Mouse (Mus musculus) heart, postnatal 10 days (tissue): ENCODE results near the gene Rnaseh2b. TPM values are rescaled to one million over a fixed set of nuclear protein-coding genes. Genes with fewer than 3 reads are reported as not detected.

ENCODE experiments used
- DNase-seq, 2 experiments: peaks; one replicate each; pipeline ENCODE4 v3.0.0; 2021
- intact Hi-C: fragments of 180-260 bp; cut with DNase I; formaldehyde crosslinking; loops from one replicate; pipeline ENCODE4 v1.15.1; 2025
- total RNA-seq, 2 experiments: library from RNA; stranded (reverse); gene quantifications; 2 replicates each; pipeline ENCODE4 v1.2.3; 2021

Rnaseh2b gene
- total RNA-seq, 2 experiments from 2014 or later, result 21.1 to 26.8 TPM

GRCm38 (mm10) chr14:62309026-62309425 is 16.6 kb downstream of the Rnaseh2b start:
- no peak for DNase-seq
- intact Hi-C loops, result no loop called here

DNA sequence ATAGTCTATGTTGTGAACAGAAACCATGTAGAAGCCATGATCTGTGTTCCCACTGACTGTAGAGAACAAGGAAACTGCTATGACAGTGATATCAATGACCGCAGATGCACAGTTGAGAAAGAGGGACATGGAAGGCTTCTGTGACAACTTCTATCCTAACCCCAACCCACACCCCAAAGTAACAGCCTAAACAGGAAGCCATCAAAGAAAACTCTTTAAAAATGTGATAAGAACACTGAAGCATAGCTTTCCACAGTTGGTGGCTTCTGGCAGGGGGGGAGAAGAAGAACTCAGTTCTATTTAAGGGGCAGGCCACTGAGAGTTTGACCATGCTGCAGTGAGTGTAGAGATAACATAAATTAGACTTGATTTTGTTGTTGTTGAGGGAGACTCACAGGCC is 19.3 kb downstream of the Rnaseh2b start:
- DNase-seq, result no peak

DNA sequence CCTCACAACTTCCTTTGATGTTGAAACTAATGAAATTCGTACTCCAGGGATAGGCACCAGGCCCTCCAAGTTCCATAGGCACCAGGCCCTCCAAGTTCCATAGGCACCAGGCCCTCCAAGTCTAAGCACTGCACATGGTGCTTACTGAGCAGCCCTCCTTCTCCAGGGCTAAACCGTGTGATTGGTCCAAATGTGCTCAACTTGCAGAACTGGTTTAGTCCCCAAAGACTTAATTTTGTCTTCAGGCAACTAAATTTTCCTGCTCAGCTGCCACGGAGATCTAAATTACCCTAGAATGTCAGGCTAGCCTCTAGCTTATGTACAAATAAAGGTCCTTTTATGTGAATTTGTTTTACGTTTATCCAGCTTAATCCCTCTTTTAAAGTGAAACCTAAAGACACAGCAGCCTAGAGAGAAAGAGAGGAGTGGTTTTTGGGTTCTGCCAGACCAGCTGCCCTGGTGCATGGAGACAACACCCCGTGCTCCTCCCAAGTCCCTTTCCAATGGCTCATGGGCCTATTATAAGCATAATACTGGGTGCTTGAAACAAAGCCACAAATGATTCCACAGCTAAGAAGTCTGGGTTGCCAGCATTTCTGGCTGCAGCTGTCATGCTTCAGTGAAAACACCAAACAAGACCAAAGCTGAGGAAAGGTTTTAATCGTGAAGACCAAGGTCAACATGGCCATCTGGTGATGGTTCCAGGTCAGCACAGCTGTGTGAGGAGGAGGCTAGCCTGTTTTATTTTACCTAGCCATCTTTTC is 30.4 kb downstream of the Rnaseh2b start:
- peak; percentile 35 to 49 for DNase-seq
- intact Hi-C loops, result no loop called here

More for the DNA sequence above, 19.3 kb downstream of the Rnaseh2b start:
- intact Hi-C loops, result no loop called here

- intact Hi-C loops, result no loop called here
- DNase-seq, result no peak
Measured at GRCm38 (mm10) chr14:62323457-62323856, 31.1 kb downstream of the Rnaseh2b start.

GRCm38 (mm10) chr14:62324943-62325342 is 32.6 kb downstream of the Rnaseh2b start:
- no peak for DNase-seq
- intact Hi-C loops, result no loop called here

GRCm38 (mm10) chr14:62326026-62326425 is 33.6 kb downstream of the Rnaseh2b start:
- no peak for DNase-seq
- intact Hi-C loops, result no loop called here

DNA sequence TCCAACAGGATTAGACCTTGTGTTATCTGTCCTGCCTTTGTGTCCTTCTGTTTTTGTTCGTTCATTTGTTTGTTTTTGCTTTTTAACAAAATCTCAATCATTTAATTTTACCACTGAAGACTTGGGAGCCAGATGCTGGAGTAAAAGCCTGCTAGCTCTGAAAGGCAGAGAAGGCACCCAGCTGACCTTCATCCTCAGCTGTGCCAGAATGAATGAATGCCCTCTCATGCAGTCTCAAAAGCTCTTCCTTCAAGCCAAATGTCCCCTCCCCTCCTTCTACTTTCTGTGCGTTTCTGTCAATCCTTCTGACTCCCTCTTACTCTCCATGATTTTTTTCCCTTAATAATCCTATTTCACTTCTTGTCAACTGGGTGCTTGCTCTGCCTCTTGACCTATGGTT is 34.8 kb downstream of the Rnaseh2b start:
- no peak for DNase-seq
- intact Hi-C loops, result no loop called here

DNA sequence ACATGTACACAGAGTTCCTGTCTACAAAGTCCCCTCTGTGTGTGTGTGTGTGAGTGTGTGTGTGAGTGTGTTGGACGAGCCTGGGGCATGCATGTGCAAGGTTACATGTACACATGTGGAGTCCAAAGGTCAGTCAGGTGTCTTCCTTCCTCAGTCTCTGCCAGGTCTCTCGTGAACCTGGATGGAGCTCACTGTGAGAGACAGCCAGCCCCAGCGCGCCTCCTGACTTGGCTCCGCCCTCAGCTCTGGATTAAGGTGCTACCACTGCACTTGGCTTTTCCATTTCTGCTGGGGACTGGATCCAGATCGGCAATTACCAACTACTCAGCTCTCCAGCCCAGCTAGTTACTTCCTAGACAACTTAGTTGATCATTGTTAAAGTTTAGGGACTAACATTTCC is 36.2 kb downstream of the Rnaseh2b start:
- intact Hi-C loops, result no loop called here
- no peak for DNase-seq

GRCm38 (mm10) chr14:62329631-62330030 is 37.2 kb downstream of the Rnaseh2b start:
- DNase-seq, result no peak
- intact Hi-C loops, result loop anchor here (5.0 kb wide), 1 partner anchor 77 kb away; no protein-coding TSS in a partner anchor

DNA sequence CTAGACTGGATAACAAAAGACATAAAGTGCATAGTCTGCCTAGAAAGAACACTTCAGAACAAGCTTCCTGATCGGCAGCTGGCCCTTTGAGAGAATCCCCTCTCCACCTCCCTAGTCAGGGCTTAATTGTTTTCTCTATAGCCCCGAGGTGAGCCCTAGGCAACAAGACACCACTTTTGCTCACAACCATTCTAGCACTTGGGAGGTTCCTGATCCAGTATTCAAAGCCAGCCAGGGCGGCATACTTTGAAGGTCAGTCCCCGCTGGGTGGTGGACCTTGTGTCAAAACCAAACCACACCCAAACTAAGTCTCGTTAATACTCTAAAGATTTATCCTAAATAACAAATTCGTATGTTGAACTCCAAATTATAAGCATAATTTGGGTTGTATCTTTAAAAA is 39.1 kb downstream of the Rnaseh2b start:
- no peak for DNase-seq
- intact Hi-C loops, result loop anchor here (5.0 kb wide), 1 partner anchor 79 kb away; no protein-coding TSS in a partner anchor

- intact Hi-C loops, result loop anchor here (2.0 to 5.0 kb wide), 2 partner anchors 80 to 125 kb away; partner anchors contain the start of gene Gucy1b2
- peak; percentile 92 to 93 for DNase-seq
Measured at GRCm38 (mm10) chr14:62331866-62332619, 39.7 kb downstream of the Rnaseh2b start.

DNA sequence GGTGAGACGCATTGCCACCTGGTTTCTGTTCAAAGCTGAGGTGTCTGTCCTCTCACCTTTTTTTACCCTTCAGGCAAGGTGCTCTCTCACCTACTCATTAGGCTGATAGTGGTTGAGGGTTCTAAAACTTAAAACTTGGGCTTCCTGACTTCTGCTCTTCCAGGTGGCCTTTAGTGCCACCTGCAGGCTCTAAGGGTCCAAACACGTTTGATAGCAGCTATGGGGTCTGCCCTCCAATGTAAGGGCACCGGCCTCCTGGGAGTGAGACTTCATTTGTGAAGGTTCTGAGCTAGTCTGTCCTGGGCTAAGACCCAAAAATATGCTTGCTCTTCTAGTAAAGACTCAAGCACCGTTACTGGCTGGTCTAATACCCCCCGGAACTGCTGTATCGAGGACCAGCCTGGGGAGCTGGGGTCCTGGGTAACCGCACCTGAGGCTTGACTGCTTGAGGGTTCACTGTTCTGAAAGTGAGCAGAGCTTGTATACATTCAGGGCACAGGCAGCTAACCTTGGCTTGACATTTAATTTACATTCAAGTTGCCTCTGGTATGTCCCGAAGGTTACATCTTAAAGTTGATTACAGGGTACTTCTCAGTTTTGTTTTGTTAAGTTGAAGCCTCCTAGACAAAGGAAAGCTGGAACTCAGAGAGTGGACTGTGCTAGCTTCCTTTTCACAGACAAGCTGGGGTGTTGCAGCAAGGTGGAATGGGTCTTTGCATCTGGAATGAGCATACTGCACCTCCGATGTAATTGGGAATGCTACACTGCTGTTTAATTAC is 41.7 kb downstream of the Rnaseh2b start:
- DNase-seq, result no peak
- intact Hi-C loops, result loop anchor here (2.0 to 5.0 kb wide), 2 partner anchors 82 to 123 kb away; partner anchors contain the start of gene Gucy1b2

DNA sequence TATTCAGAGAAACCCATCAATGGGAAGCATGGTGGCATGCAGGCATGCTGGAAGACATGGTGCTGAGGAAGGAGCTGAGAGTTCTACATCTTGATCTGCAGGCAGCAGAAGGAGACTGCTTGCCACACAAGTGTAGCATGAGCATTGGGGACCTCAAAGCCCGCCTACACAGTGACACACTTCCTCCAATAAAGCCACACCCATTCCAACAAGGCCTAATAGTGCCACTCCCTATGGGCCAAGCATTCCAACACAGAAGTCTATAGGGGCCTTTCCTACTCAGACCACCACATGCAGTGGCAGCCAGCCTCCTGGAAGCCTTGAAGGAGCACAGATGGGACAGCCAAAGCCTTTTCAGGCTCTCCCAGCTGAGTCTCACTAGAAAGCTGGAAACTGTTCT is 46.8 kb downstream of the Rnaseh2b start:
- peak; percentile 36 to 38 for DNase-seq
- intact Hi-C loops, result no loop called here

GRCm38 (mm10) chr14:62341887-62342642 is 49.7 kb downstream of the Rnaseh2b start:
- peak; percentile 35 to 40 for DNase-seq

DNA sequence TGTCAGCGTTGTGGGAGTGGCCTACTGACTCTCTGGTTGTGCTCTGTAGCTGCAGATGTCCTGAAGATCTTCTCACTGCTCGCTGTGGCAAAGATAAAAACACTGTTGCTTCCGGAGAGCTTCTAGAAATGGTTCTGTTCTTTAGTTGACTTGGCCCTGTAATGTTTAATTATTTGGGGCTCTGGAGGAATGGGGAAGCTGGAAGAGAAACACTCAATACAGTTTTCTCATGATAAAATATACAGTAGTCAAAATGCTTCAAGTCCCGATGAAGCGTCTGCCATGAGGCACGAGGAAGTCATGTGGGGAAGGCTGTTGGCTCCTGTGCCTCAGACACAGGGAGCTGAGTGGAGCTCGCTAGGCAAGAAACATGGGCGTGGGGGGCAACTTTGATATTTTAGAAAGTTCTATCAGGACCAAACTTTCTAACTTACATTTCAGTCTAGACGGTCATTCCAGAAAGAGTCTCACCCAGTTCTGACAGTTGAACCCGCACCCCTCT is 50.3 kb downstream of the Rnaseh2b start:
- DNase-seq, result peak; percentile 40 to 50
- intact Hi-C loops, result no loop called here

More at GRCm38 (mm10) chr14:62341887-62342642, 49.7 kb downstream of the Rnaseh2b start:
- intact Hi-C loops, result no loop called here

DNA sequence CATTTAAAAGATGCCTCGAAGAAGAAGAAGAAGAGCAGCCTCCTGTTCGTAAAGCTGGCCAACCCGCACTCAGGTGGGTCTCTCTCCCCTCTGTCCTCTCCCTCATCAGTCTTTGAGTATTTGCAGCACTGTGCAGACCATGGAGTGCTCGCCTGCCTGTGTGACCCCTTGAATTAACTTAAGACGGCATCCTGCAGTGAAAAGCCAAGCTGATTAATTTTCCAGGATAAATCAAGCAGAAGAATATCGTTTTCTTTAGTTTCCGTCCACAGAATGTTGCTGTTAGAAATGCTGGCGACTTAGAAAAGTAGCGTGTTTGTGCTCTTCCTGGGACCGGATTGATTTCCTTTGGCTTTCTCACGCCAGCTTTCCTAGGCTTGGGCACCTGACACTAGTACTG is 54.2 kb downstream of the Rnaseh2b start:
- DNase-seq, result no peak
- intact Hi-C loops, result loop anchor here (5.0 kb wide), 1 partner anchor 101 kb away; no protein-coding TSS in a partner anchor

DNA sequence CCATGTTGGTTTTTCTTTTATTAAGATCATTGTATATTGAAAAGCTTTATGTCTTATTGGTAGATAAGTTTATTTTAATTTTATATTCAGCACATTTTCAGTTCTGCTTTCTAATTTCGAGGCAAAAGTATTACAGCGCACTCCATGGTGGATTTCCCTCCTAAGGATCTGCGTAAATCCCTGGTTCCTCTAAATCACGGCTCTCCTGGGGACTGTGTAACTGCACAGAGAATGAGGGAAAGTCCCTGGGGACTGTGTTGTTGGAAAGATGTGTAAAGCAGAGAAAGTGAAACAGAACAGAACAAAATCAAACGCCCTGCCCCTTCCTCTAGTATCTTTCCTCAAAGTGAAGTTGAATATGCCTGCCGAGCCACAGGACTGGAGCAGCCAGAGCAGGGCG is 54.7 kb downstream of the Rnaseh2b start:
- DNase-seq, result peak in 1 of 2 experiments; percentile 27
- intact Hi-C loops, result loop anchor here (5.0 kb wide), 1 partner anchor 100 kb away; no protein-coding TSS in a partner anchor

DNA sequence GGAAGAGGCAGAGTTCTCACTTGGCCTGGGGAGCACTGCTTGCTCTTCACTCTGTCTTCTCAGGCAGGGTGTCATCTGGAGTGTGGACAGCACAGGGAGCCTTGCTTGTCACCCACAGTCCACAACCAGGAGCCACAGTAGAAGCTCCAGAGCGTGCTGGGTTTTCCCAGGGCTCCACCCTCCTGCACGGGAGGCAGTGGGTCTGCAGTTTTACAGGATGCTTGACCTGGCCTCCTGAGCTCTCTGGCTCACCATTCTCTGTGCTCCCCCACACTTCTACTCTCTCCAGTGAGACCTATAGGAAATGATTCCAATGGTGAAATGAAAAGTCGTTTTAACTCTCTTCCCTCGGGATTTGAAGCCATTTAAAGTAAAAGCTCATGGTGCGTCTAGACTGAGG is 57.4 kb downstream of the Rnaseh2b start:
- intact Hi-C loops, result loop anchor here (5.0 kb wide), 2 partner anchors 98 to 108 kb away; partner anchors contain the start of gene Gucy1b2

DNA sequence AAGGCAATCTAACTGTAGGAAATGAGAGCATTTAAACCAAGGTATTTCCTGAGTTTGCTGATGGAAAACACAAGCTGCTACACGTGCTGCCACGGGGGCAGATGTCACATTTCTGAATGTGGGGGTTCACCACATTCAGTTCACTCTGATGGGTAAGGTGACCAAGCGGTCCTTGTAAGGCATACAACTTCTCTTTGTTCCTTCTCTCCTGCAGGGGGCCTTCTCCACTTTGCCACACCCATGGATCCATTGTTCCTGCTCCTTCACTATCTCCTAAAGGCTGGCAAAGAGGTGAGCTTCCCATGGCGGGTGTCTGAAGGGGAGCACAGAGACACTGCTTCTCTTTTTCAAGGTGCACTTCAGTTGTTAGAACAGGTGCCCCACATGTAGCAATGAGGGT is 57.8 kb downstream of the Rnaseh2b start:
- intact Hi-C loops, result loop anchor here (5.0 kb wide), 1 partner anchor 107 kb away; the partner anchor contains the start of gene Gucy1b2
- no peak for DNase-seq

More for the DNA sequence above, 57.4 kb downstream of the Rnaseh2b start:
- DNase-seq, result no peak
